In the genomic region with DNA sequence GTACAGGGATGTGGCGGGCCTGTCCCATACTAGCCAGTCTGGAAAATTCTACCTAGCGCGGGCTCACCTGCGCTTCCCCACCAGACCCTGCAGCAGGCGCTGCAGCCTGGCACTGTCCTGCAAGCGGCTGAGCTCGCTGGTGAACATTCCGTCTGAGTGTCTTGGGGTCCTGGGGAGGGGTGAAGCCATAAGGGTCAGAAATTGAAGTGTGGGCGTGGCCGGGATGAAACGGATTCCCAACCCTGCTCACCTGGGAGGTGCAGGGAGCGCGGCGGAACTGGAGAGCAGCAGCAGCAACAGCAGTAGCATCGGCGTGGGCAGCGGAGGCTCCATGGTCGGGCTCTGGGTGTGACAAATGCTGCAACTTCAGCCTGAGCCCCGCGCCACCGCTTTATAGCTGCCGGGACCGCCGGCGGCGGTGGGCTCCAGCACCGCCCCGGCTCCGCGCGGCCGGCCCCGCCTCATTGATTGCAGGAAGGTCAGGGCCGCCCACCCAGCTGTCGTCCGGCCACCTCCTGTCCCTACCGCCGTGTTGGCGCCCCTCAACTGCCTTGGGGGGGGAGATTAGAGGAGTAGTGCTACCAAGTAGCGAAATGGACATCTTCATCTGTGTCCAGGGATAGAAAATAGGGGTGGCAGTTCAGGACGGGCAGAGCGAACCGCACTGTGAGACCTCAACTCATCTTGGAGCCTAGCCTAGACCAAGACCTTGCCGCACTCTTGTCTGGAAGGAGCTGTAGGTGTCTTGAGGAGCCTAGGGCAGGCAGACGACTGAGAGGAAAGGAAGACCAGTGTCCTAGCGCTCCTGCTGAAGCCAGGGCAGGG, we compare ENCODE assay signal across 7 mouse cellular contexts. TPM values are rescaled to one million over a fixed set of nuclear protein-coding genes. Genes with fewer than 3 reads are reported as not detected.
A peak's percentile ranks its signal among the peaks of the same experiment; 100 is the strongest.
DNase-seq lines count a peak whose midpoint lies in the region; ATAC-seq and TF ChIP-seq lines count a peak whose summit lies in the region.

Sct (minus strand) TSS at position 368 of the 825 bp plus-strand sequence.

- in situ Hi-C loops in CH12.LX (cut with MboI; ENCODE audit: low pct_ligation_motif_present, low pct_unique_long_range_greater_than_20kb, low sequenced_read_pairs): loop anchor here (5.0 kb wide), 1 partner anchor 38 kb away; no protein-coding TSS in a partner anchor

- TF ChIP-seq RAD21 in CH12.LX (IDR thresholded peaks at IDR 0.05; ENCODE audit: low read depth, low read length): no peak

- dilution Hi-C loops in CH12.LX (cut with MboI; ENCODE audit: extremely low pct_ligation_motif_present, extremely low pct_unique_long_range_greater_than_20kb, low sequenced_read_pairs): no loop called here

- TF ChIP-seq POLR2A in CH12.LX (IDR thresholded peaks at IDR 0.05; ENCODE audit: low read depth, low read length): no peak

- WGBS in embryonic facial prominence, embryonic 10.5 days: 2% methylated on average over 46 of the region's 46 CpGs
- 3% methylated on average over 46 of the region's 46 CpGs for WGBS in hindbrain, postnatal 0 days
- WGBS in lung, postnatal 0 days: 4% methylated on average over 46 of the region's 46 CpGs
- WGBS in stomach, embryonic 15.5 days: 5% methylated on average over 46 of the region's 46 CpGs

- no peak within 1 kb of the TSS for H3K9ac ChIP-seq in CH12.LX (ENCODE audit: insufficient read depth, low read depth)
- peak within 1 kb of the TSS; percentile 51 for H3K9ac ChIP-seq in hindbrain, postnatal 0 days (replicated peaks; ENCODE audit: low read length)
- no peak within 1 kb of the TSS for H3K9ac ChIP-seq in lung, postnatal 0 days (replicated peaks; ENCODE audit: low read depth)
- peak within 1 kb of the TSS; percentile 29; the same call in 1 of the 2 replicates for H3K9ac ChIP-seq in stomach, embryonic 15.5 days

- ATAC-seq in hindbrain, postnatal 0 days: peak; percentile 81
- ATAC-seq in lung, postnatal 0 days: peak; percentile 74
- ATAC-seq in stomach, embryonic 15.5 days (ENCODE audit: insufficient read depth, low FRiP score, low read depth): 0 out of 2 replicates have a peak, but pooled peaks have one; percentile 21

- H3K79me2 ChIP-seq in CH12.LX (replicated peaks; ENCODE audit: control insufficient read depth, extremely low read depth, insufficient read depth, poor library complexity, severe bottlenecking): no peaks in the 10 kb centered on the region

- peaks cover 0 to 1% of the 10 kb centered on the region in 2 experiments for H3K36me3 ChIP-seq in CH12.LX (replicated peaks in 1 of 2; ENCODE audit: control insufficient read depth in 1 of 2, insufficient read depth in 1 of 2, low read length in 1 of 2)
- no peaks in the 10 kb centered on the region for H3K36me3 ChIP-seq in embryonic facial prominence, embryonic 10.5 days (replicated peaks)
- H3K36me3 ChIP-seq in hindbrain, postnatal 0 days (ENCODE audit: insufficient read depth, low read length): no peaks in the 10 kb centered on the region
- H3K36me3 ChIP-seq in lung, postnatal 0 days (ENCODE audit: insufficient read depth, low read length): no peaks in the 10 kb centered on the region
- no peaks in the 10 kb centered on the region for H3K36me3 ChIP-seq in stomach, embryonic 15.5 days

- TF ChIP-seq EP300 in CH12.LX (IDR thresholded peaks at IDR 0.05; ENCODE audit: low read length): no peak
- TF ChIP-seq EP300 in lung, postnatal 0 days (IDR thresholded peaks at IDR 0.05): no peak

- peaks cover 51 to 85% of the 10 kb centered on the region in 2 experiments for H3K4me1 ChIP-seq in CH12.LX (ENCODE audit: control insufficient read depth in 1 of 2, insufficient read depth in 2 of 2)
- H3K4me1 ChIP-seq in embryonic facial prominence, embryonic 10.5 days: peaks cover 49% of the 10 kb centered on the region
- H3K4me1 ChIP-seq in hindbrain, postnatal 0 days (ENCODE audit: insufficient read depth, low read length): peaks cover 8% of the 10 kb centered on the region; the same call in 1 of the 2 replicates
- H3K4me1 ChIP-seq in lung, postnatal 0 days (ENCODE audit: insufficient read depth, low read depth, low read length): peaks cover 6% of the 10 kb centered on the region; the same call in 1 of the 2 replicates
- H3K4me1 ChIP-seq in stomach, embryonic 15.5 days: peaks cover 9% of the 10 kb centered on the region

- no peaks in the 10 kb centered on the region for H3K27me3 ChIP-seq in CH12.LX (replicated peaks)
- H3K27me3 ChIP-seq in embryonic facial prominence, embryonic 10.5 days (replicated peaks; ENCODE audit: low read depth, poor library complexity, severe bottlenecking): peaks cover 41% of the 10 kb centered on the region
- H3K27me3 ChIP-seq in hindbrain, postnatal 0 days (ENCODE audit: insufficient read depth, low read length): no peaks in the 10 kb centered on the region
- H3K27me3 ChIP-seq in lung, postnatal 0 days (replicated peaks; ENCODE audit: insufficient read depth, low read length): 0 out of 2 replicates have a peak, but pooled peaks cover 5% of the 10 kb centered on the region
- no peaks in the 10 kb centered on the region for H3K27me3 ChIP-seq in stomach, embryonic 15.5 days (replicated peaks)

- H3K4me2 ChIP-seq in CH12.LX (ENCODE audit: insufficient read depth, low read depth, poor library complexity, severe bottlenecking): 0 out of 2 replicates have a peak within 1 kb of the TSS, but pooled peaks have one; percentile 17
- peak within 1 kb of the TSS; percentile 98 for H3K4me2 ChIP-seq in hindbrain, postnatal 0 days (ENCODE audit: low read depth, low read length)
- H3K4me2 ChIP-seq in lung, postnatal 0 days (replicated peaks; ENCODE audit: low read depth, low read length): peak within 1 kb of the TSS; percentile 74
- H3K4me2 ChIP-seq in stomach, embryonic 15.5 days: peak within 1 kb of the TSS; percentile 95

- no peaks in the 10 kb centered on the region for H3K9me3 ChIP-seq in CH12.LX (replicated peaks; ENCODE audit: low read length)
- H3K9me3 ChIP-seq in embryonic facial prominence, embryonic 10.5 days: no peaks in the 10 kb centered on the region
- H3K9me3 ChIP-seq in hindbrain, postnatal 0 days (ENCODE audit: low read length): no peaks in the 10 kb centered on the region
- H3K9me3 ChIP-seq in lung, postnatal 0 days (ENCODE audit: low read length): no peaks in the 10 kb centered on the region
- no peaks in the 10 kb centered on the region for H3K9me3 ChIP-seq in stomach, embryonic 15.5 days

- H3K4me3 ChIP-seq in CH12.LX (replicated peaks in 1 of 3; ENCODE audit: low read depth in 2 of 3, low read length in 2 of 3, poor library complexity in 1 of 3): no peak within 1 kb of the TSS
- peak within 1 kb of the TSS; percentile 63 for H3K4me3 ChIP-seq in embryonic facial prominence, embryonic 10.5 days
- peak within 1 kb of the TSS; percentile 48 for H3K4me3 ChIP-seq in hindbrain, postnatal 0 days (ENCODE audit: low read length)
- H3K4me3 ChIP-seq in lung, postnatal 0 days (ENCODE audit: low read depth, low read length): peak within 1 kb of the TSS; percentile 36
- peak within 1 kb of the TSS; percentile 46 for H3K4me3 ChIP-seq in stomach, embryonic 15.5 days (replicated peaks)

- H3K27ac ChIP-seq in CH12.LX (ENCODE audit: insufficient read depth, low read depth): peak within 1 kb of the TSS; percentile 93
- H3K27ac ChIP-seq in embryonic facial prominence, embryonic 10.5 days (replicated peaks): peak within 1 kb of the TSS; percentile 45
- peak within 1 kb of the TSS; percentile 41; the same call in 1 of the 2 replicates for H3K27ac ChIP-seq in hindbrain, postnatal 0 days
- no peak within 1 kb of the TSS for H3K27ac ChIP-seq in lung, postnatal 0 days (ENCODE audit: low read length)
- no peak within 1 kb of the TSS for H3K27ac ChIP-seq in stomach, embryonic 15.5 days

- DNase-seq in CH12.LX (ENCODE audit: extremely low read depth) (no peak), ES-CJ7 (ENCODE audit: low read depth, low spot score) (peak; percentile 78)
- peak; percentile 76 for DNase-seq in embryonic facial prominence, embryonic 10.5 days (ENCODE audit: low spot score)
- peak; percentile 77 for DNase-seq in hindbrain, postnatal 0 days (ENCODE audit: low spot score)
- DNase-seq in lung, postnatal 0 days (ENCODE audit: low spot score): peak; percentile 62
- no peak for DNase-seq in urinary bladder, postnatal 25 days (ENCODE audit: low spot score)

- no peak for TF ChIP-seq CTCF in CH12.LX (conservative IDR thresholded peaks at IDR 0.05 in 1 of 2, IDR thresholded peaks at IDR 0.05 in 1 of 2; ENCODE audit: low read depth in 2 of 2, low read length in 2 of 2)
- peak; percentile 81 for TF ChIP-seq CTCF in hindbrain, postnatal 0 days (IDR thresholded peaks at IDR 0.05; ENCODE audit: low read depth)
- TF ChIP-seq CTCF in lung, postnatal 0 days (IDR thresholded peaks at IDR 0.05): peak; percentile 74

TF ChIP-seq in CH12.LX, 34 proteins besides CTCF, POLR2A, EP300 and RAD21 (continues in another document):
- TF ChIP-seq MEF2A (IDR thresholded peaks at IDR 0.05; ENCODE audit: borderline replicate concordance, low read depth, low read length) (no peak), ZNF384 (IDR thresholded peaks at IDR 0.05; ENCODE audit: low read depth, low read length) (no peak), RCOR1 (conservative IDR thresholded peaks at IDR 0.05; ENCODE audit: low read depth, low read length) (no peak), NELFE (IDR thresholded peaks at IDR 0.05; ENCODE audit: low read depth, low read length) (no peak), MYC (IDR thresholded peaks at IDR 0.05; ENCODE audit: low read depth, low read length) (no peak), USF2 (conservative IDR thresholded peaks at IDR 0.05; ENCODE audit: low read depth, low read length) (no peak), USF1 (IDR thresholded peaks at IDR 0.05; ENCODE audit: low read depth, low read length) (no peak), SMC3 (IDR thresholded peaks at IDR 0.05; ENCODE audit: low read depth, low read length) (no peak), MAX (IDR thresholded peaks at IDR 0.05; ENCODE audit: low read length) (no peak), MAZ (IDR thresholded peaks at IDR 0.05; ENCODE audit: low read depth, low read length) (no peak), ZKSCAN1 (IDR thresholded peaks at IDR 0.05; ENCODE audit: borderline replicate concordance, low read depth, low read length) (no peak), CHD1 (IDR thresholded peaks at IDR 0.05; ENCODE audit: low read depth, low read length) (no peak), E2F4 (IDR thresholded peaks at IDR 0.05; ENCODE audit: insufficient replicate concordance, low read depth, low read length) (no peak), CHD2 (IDR thresholded peaks at IDR 0.05; ENCODE audit: low read length) (no peak)

RNA-seq across cellular contexts. Expression of gene Sct, which starts in this region (rescaled TPM):
- total RNA-seq in CH12.LX (2012; rRNA removed) (not detected in 2 replicates), CH12.LX (2014; rRNA removed) (not detected in 2 replicates)
- 0.49 TPM in 1 of 2 replicates, not detected in the other for polyA plus RNA-seq in CH12.LX (2012; ENCODE audit: insufficient read length, low read depth)
- 8.8 and 9.6 TPM in 2 replicates for polyA plus RNA-seq in embryonic facial prominence, embryonic 10.5 days (2016; fragmentation: Nextera tagmentation; extraction: Ambion mirVana)
- 3.7 TPM in 1 of 2 replicates, not detected in the other for total RNA-seq in hindbrain, postnatal 0 days (2014; rRNA removed)
- polyA plus RNA-seq in hindbrain, postnatal 0 days (2015; fragmentation: Nextera tagmentation; extraction: Ambion mirVana): 7.6 and 9.9 TPM in 2 replicates
- polyA plus RNA-seq in lung, postnatal 0 days (2015; fragmentation: Nextera tagmentation; extraction: Ambion mirVana): 1.0 and 1.3 TPM in 2 replicates
- polyA plus RNA-seq in stomach, embryonic 15.5 days (2015; fragmentation: Nextera tagmentation; extraction: Ambion mirVana): 44.2 and 48.8 TPM in 2 replicates

Comparison
In these comparisons a context has a peak if more than half of its experiments do, and no peak if none do; other contexts are left out.
1. DNase-seq: peak in ES-CJ7 (single experiment), embryonic facial prominence, embryonic 10.5 days (single experiment), hindbrain, postnatal 0 days (single experiment) and lung, postnatal 0 days (single experiment); none in CH12.LX (single experiment) and urinary bladder, postnatal 25 days (single experiment).
2. H3K27ac ChIP-seq: peak in CH12.LX (single experiment), embryonic facial prominence, embryonic 10.5 days (single experiment) and hindbrain, postnatal 0 days (single experiment); none in lung, postnatal 0 days (single experiment) and stomach, embryonic 15.5 days (single experiment).
3. H3K4me2 ChIP-seq: peak in every context shown above with its lines; median percentile 98 in hindbrain, postnatal 0 days; 95 in stomach, embryonic 15.5 days; 74 in lung, postnatal 0 days; 17 in CH12.LX.
4. H3K4me3 ChIP-seq: peak in embryonic facial prominence, embryonic 10.5 days (single experiment), hindbrain, postnatal 0 days (single experiment), lung, postnatal 0 days (single experiment) and stomach, embryonic 15.5 days (single experiment); none in CH12.LX (0 of 3).
5. H3K9ac ChIP-seq: peak in hindbrain, postnatal 0 days (single experiment) and stomach, embryonic 15.5 days (single experiment); none in CH12.LX (single experiment) and lung, postnatal 0 days (single experiment).
6. CTCF ChIP-seq: peak in hindbrain, postnatal 0 days (single experiment) and lung, postnatal 0 days (single experiment); none in CH12.LX (0 of 2).
7. ATAC-seq: peak in every context shown above with its lines; median percentile 81 in hindbrain, postnatal 0 days; 74 in lung, postnatal 0 days; 21 in stomach, embryonic 15.5 days.